Comparison of ENCODE assay signal across 19 mouse cellular contexts in genomic region chr9:94341531-94341930, GRCm38 (mm10).
"Had no signal": no experiment of that assay in that cellular context is flagged by ENCODE, and none has a peak within 500 bp of the region (broad histone marks: within the 10 kb centered on the region; RNA-seq: fewer than 3 reads in every experiment).

No protein-coding gene starts in this region.

- H3K4me2 ChIP-seq: limb, embryonic 12.5 days; limb, embryonic 15.5 days; liver, embryonic 11.5 days; lung, embryonic 14.5 days had no signal

- H3K27me3 ChIP-seq: limb, embryonic 12.5 days; limb, embryonic 15.5 days had no signal

- H3K4me1 ChIP-seq: limb, embryonic 12.5 days; limb, embryonic 15.5 days had no signal

- H3K9ac ChIP-seq: limb, embryonic 12.5 days; limb, embryonic 15.5 days; liver, embryonic 14.5 days; liver, postnatal 0 days; lung, embryonic 14.5 days had no signal

- H3K4me3 ChIP-seq: limb, embryonic 12.5 days; limb, embryonic 15.5 days had no signal

- ATAC-seq: intestine, embryonic 16.5 days; liver, postnatal 0 days; lung, postnatal 0 days had no signal

- H3K27ac ChIP-seq: limb, embryonic 12.5 days; limb, embryonic 15.5 days; liver, embryonic 14.5 days; macrophage; stomach, postnatal 0 days had no signal

- H3K9me3 ChIP-seq: limb, embryonic 12.5 days; limb, embryonic 15.5 days had no signal

- DNase-seq: kidney, adult 18-20 months; kidney, adult 9 months; kidney, postnatal 14 days; kidney, postnatal 4 days; liver, postnatal 0 days; lung, embryonic 14.5 days; right cerebral cortex, adult 18-20 months; right cerebral cortex, postnatal 14 days; right cerebral cortex, postnatal 4 days; thymus, adult 2 months; thymus, postnatal 14 days had no signal

- H3K36me3 ChIP-seq: limb, embryonic 12.5 days; limb, embryonic 15.5 days had no signal
